Mouse (Mus musculus) liver, adult 2 months (tissue): ENCODE data around the gene Ppp1r3g. TPM values are rescaled to one million over a fixed set of nuclear protein-coding genes. Genes with fewer than 3 reads are reported as not detected.

Source experiments
- DNase-seq: peaks from one replicate; pipeline ENCODE4 v3.0.0-alpha.2; 2011; ENCODE audit warnings: low read depth, low spot score; ENCODE audit errors: extremely low read depth
- H3K27ac ChIP-seq: fragments of 200-500 bp; replicated peaks from 2 replicates; pipeline ENCODE4 v1.5.1; 2012; ENCODE audit warnings: low read depth, mild to moderate bottlenecking, control low read depth, inconsistent platforms, low read length; ENCODE audit not compliant: insufficient read depth
- H3K27me3 ChIP-seq: fragments of 200-500 bp; 2 replicates; pipeline ENCODE4 v1.6.1; 2012; ENCODE audit warnings: mild to moderate bottlenecking, moderate library complexity, low read length, inconsistent platforms; ENCODE audit not compliant: control insufficient read depth, insufficient read depth
- H3K36me3 ChIP-seq: fragments of 200-500 bp; 2 replicates; pipeline ENCODE4 v1.6.1; 2012; ENCODE audit warnings: low read length, inconsistent platforms; ENCODE audit not compliant: control insufficient read depth, insufficient read depth
- H3K4me1 ChIP-seq: fragments of 200-500 bp; 2 replicates; pipeline ENCODE4 v1.6.1; 2011; ENCODE audit warnings: low read length; ENCODE audit not compliant: control insufficient read depth, insufficient read depth
- H3K4me3 ChIP-seq: fragments of 200-500 bp; 2 replicates; pipeline ENCODE4 v1.5.1; 2011; ENCODE audit warnings: low read depth, mild to moderate bottlenecking, control low read depth, low read length, moderate library complexity; ENCODE audit not compliant: insufficient read depth
- H3K79me2 ChIP-seq: fragments of 200-500 bp; 2 replicates; pipeline ENCODE4 v1.6.1; 2012; ENCODE audit warnings: inconsistent platforms, mild to moderate bottlenecking, low read length, moderate library complexity; ENCODE audit not compliant: control insufficient read depth, insufficient read depth
- H3K9ac ChIP-seq: fragments of 200-500 bp; 2 replicates; pipeline ENCODE4 v1.6.1; 2012; ENCODE audit warnings: low read depth, mild to moderate bottlenecking, control low read depth, inconsistent platforms, low read length
- CTCF ChIP-seq: fragments of 200-500 bp; IDR thresholded peaks from 2 replicates; pipeline ENCODE4 v1.5.1; 2011; ENCODE audit warnings: low read depth, low read length, control low read depth
- POLR2A ChIP-seq: fragments of 200-500 bp; IDR thresholded peaks from 2 replicates; pipeline ENCODE4 v1.6.1; 2011; ENCODE audit warnings: low read length, control low read depth; ENCODE audit not compliant: insufficient read depth; ENCODE audit errors: extremely low read depth
- WGBS: fragments of 180-500 bp; shearing (Covaris S2); methylation state at CpG from one replicate; pipeline ENCODE4 v1.1.7; 2018; 5-methylcytosine and 5-hydroxymethylcytosine counted together
- polyA plus RNA-seq: library from polyadenylated mRNA; depleted of rRNA; stranded (reverse); fragments of >200 nt; gene quantifications from 2 replicates; pipeline ENCODE4 v1.2.3, GENCODE M21; 2012; rRNA removed
- total RNA-seq: library from RNA; depleted of rRNA; stranded (reverse); fragments of >200 nt; gene quantifications from 2 replicates; pipeline ENCODE4 v1.2.3, GENCODE M21; 2014; rRNA removed

Gene Ppp1r3g
- total and polyA plus RNA-seq, 2 experiments: 0.22 to 4.7 TPM

GRCm38 (mm10) chr13:36019309-36020274 lies 61.0 kb downstream of the Ppp1r3g start:
- DNase-seq: peak; percentile 78
- Histone ChIP-seq H3K27ac (no peak overlapping the region), H3K4me3 (no peak overlapping the region), H3K27me3 (no peaks in the 10 kb centered on the region), H3K36me3 (no peaks in the 10 kb centered on the region), H3K9ac (no peak overlapping the region), H3K4me1 (peaks cover 10% of the 10 kb centered on the region; the same call in 1 of the 2 replicates), H3K79me2 (no peaks in the 10 kb centered on the region; the same call in 1 of the 2 replicates)
- WGBS: 79% methylated on average over 10 of the region's 10 CpGs
- no peak for TF ChIP-seq POLR2A
- TF ChIP-seq CTCF: peak; percentile 31

Other genes with a start within 250 kb of the Ppp1r3g start
- 10.0 and 10.1 TPM in 2 replicates for gene Rpp40, start 52.5 kb upstream of the Ppp1r3g start, total RNA-seq
- 4.4 and 5.3 TPM in 2 replicates for gene Rpp40, start 52.5 kb upstream of the Ppp1r3g start, polyA plus RNA-seq
- 41.9 and 47.1 TPM in 2 replicates for gene Fars2, start 158.6 kb downstream of the Ppp1r3g start, total RNA-seq
- gene Fars2, start 158.6 kb downstream of the Ppp1r3g start, polyA plus RNA-seq: 52.5 and 58.4 TPM in 2 replicates
- gene Lyrm4, start 158.7 kb downstream of the Ppp1r3g start, total RNA-seq: 4.2 and 4.6 TPM in 2 replicates
- 2.7 and 2.8 TPM in 2 replicates for gene Lyrm4, start 158.7 kb downstream of the Ppp1r3g start, polyA plus RNA-seq